Mouse (Mus musculus) MEL (cell line): ENCODE measurements around the gene 2310033P09Rik.

Experiments
- CHD2 ChIP-seq: IDR thresholded peaks from 2 replicates; pipeline ENCODE4 v1.6.1; 2011; ENCODE audit warnings: low read length, improper control_type of control experiment
- CTCF ChIP-seq, 3 experiments: IDR thresholded peaks in 2 of 3; conservative IDR thresholded peaks in 1 of 3; 2 replicates each; pipeline ENCODE4 v1.5.1; 2011 to 2012; ENCODE audit warnings: low read length in 3 of 3, low read depth in 2 of 3, mild to moderate bottlenecking in 2 of 3, improper control_type of control experiment in 1 of 3, inconsistent platforms in 1 of 3, mixed read lengths in 1 of 3, moderate library complexity in 1 of 3; ENCODE audit not compliant: control insufficient read depth in 1 of 3, insufficient read depth in 1 of 3, poor library complexity in 1 of 3, severe bottlenecking in 1 of 3
- E2F4 ChIP-seq: IDR thresholded peaks from 2 replicates; pipeline ENCODE4 v1.6.1; 2011; ENCODE audit warnings: low read depth, low read length, improper control_type of control experiment, borderline replicate concordance
- JUND ChIP-seq: IDR thresholded peaks from 2 replicates; pipeline ENCODE4 v1.6.1; 2011; ENCODE audit warnings: low read depth, mild to moderate bottlenecking, improper control_type of control experiment, low read length
- MAFK ChIP-seq: IDR thresholded peaks from 2 replicates; pipeline ENCODE4 v1.6.1; 2011; ENCODE audit warnings: low read depth, mild to moderate bottlenecking, low read length, improper control_type of control experiment, borderline replicate concordance
- POLR2A ChIP-seq, 2 experiments: IDR thresholded peaks; 2 replicates each; pipeline ENCODE4 v1.6.1; 2011 to 2012; ENCODE audit warnings: low read length in 2 of 2, mild to moderate bottlenecking in 2 of 2, control low read depth in 1 of 2, improper control_type of control experiment in 1 of 2, low read depth in 1 of 2, moderate library complexity in 1 of 2; ENCODE audit not compliant: control insufficient read depth in 1 of 2, insufficient read depth in 1 of 2, poor library complexity in 1 of 2
- RAD21 ChIP-seq: IDR thresholded peaks from 2 replicates; pipeline ENCODE4 v1.6.1; 2011; ENCODE audit warnings: mild to moderate bottlenecking, low read depth, low read length, improper control_type of control experiment
- TAL1 ChIP-seq: IDR thresholded peaks from 2 replicates; pipeline ENCODE4 v1.6.1; 2012; ENCODE audit warnings: mild to moderate bottlenecking, inconsistent platforms, low read length, moderate library complexity, mixed read lengths
- TBP ChIP-seq: IDR thresholded peaks from 2 replicates; pipeline ENCODE4 v1.8.0; 2011; ENCODE audit warnings: low read depth, low read length, improper control_type of control experiment
- USF1 ChIP-seq: IDR thresholded peaks from 2 replicates; pipeline ENCODE4 v1.6.1; 2014; ENCODE audit warnings: low read depth, mild to moderate bottlenecking, inconsistent platforms, low read length, improper control_type of control experiment, moderate library complexity
- ZC3H11A ChIP-seq: IDR thresholded peaks from 2 replicates; pipeline ENCODE4 v1.6.1; 2012; ENCODE audit warnings: low read depth, mild to moderate bottlenecking, inconsistent platforms, low read length, improper control_type of control experiment

GRCm38 (mm10) chr11:59212892-59213494 lies 4.9 kb downstream of the 2310033P09Rik start:
- TF ChIP-seq JUND = no peak
- no peak for TF ChIP-seq CTCF (IDR thresholded peaks at IDR 0.05 in 2 of 3, conservative IDR thresholded peaks at IDR 0.05 in 1 of 3; ENCODE audit: control insufficient read depth in 1 of 3, insufficient read depth in 1 of 3, low read depth in 2 of 3, low read length in 3 of 3, poor library complexity in 1 of 3, severe bottlenecking in 1 of 3)
- no peak for TF ChIP-seq TAL1
- no peak for TF ChIP-seq USF1
- no peak for TF ChIP-seq RAD21
- TF ChIP-seq ZC3H11A = no peak
- TF ChIP-seq E2F4 = no peak
- TF ChIP-seq POLR2A (IDR thresholded peaks at IDR 0.05; ENCODE audit: control insufficient read depth in 1 of 2, insufficient read depth in 1 of 2, low read depth in 1 of 2, low read length in 2 of 2, poor library complexity in 1 of 2) = 0 out of 4 replicates have a peak, but pooled peaks of 1 of the 2 experiments have one; percentile 12
- TF ChIP-seq TBP = no peak
- no peak for TF ChIP-seq MAFK
- TF ChIP-seq CHD2 = no peak
